Mouse (Mus musculus) CH12.LX (cell line): ENCODE results near the gene Wdr61. TPM values are rescaled to one million over a fixed set of nuclear protein-coding genes. Genes with fewer than 3 reads are reported as not detected.

ENCODE experiments used
- DNase-seq: peaks from one replicate; pipeline ENCODE4 v3.0.0-alpha.2; 2013; ENCODE audit errors: extremely low read depth
- H3K27ac ChIP-seq: 2 replicates; pipeline ENCODE4 v1.5.1; 2012; ENCODE audit warnings: low read depth, mild to moderate bottlenecking, control low read depth, moderate library complexity; ENCODE audit not compliant: insufficient read depth
- H3K27me3 ChIP-seq: replicated peaks from 2 replicates; pipeline ENCODE3; 2012; ENCODE audit warnings: inconsistent platforms
- H3K36me3 ChIP-seq, 2 experiments: replicated peaks in 1 of 2; 2 replicates each; pipeline versions ENCODE3 to v1.6.1; 2012; ENCODE audit warnings: inconsistent platforms in 1 of 2, low read length in 1 of 2, mild to moderate bottlenecking in 1 of 2, mixed read lengths in 1 of 2, moderate library complexity in 1 of 2; ENCODE audit not compliant: control insufficient read depth in 1 of 2, insufficient read depth in 1 of 2
- H3K4me1 ChIP-seq, 2 experiments: 2 replicates each; pipeline ENCODE4 v1.6.1; 2012; ENCODE audit warnings: inconsistent platforms in 1 of 2, moderate library complexity in 1 of 2; ENCODE audit not compliant: insufficient read depth in 2 of 2, control insufficient read depth in 1 of 2
- H3K4me2 ChIP-seq: 2 replicates; pipeline ENCODE4 v1.6.1; 2012; ENCODE audit warnings: low read depth, mild to moderate bottlenecking, control low read depth; ENCODE audit not compliant: poor library complexity, insufficient read depth, severe bottlenecking
- H3K4me3 ChIP-seq, 3 experiments: fragments of 150-350 bp in 1 of 3; sonication (generic) in 1 of 3; replicated peaks in 1 of 3; 2 replicates each; pipeline versions ENCODE3 to v1.5.1; 2011 to 2012; ENCODE audit warnings: low read depth in 2 of 3, low read length in 2 of 3, mild to moderate bottlenecking in 2 of 3, moderate library complexity in 2 of 3, control low read depth in 1 of 3, improper control_type of control experiment in 1 of 3, inconsistent platforms in 1 of 3, mixed read lengths in 1 of 3; ENCODE audit not compliant: poor library complexity in 1 of 3
- H3K79me2 ChIP-seq: replicated peaks from 2 replicates; pipeline ENCODE4 v1.6.1; 2012; ENCODE audit warnings: mild to moderate bottlenecking, moderate library complexity; ENCODE audit not compliant: control insufficient read depth, poor library complexity, insufficient read depth, severe bottlenecking; ENCODE audit errors: extremely low read depth
- H3K9ac ChIP-seq: 2 replicates; pipeline ENCODE4 v1.6.1; 2012; ENCODE audit warnings: low read depth, mild to moderate bottlenecking, control low read depth, moderate library complexity; ENCODE audit not compliant: insufficient read depth
- H3K9me3 ChIP-seq: replicated peaks from 2 replicates; pipeline ENCODE3; 2012; ENCODE audit warnings: low read length, inconsistent platforms, mixed read lengths
- BHLHE40 ChIP-seq: IDR thresholded peaks from 2 replicates; pipeline ENCODE4 v1.6.1; 2011; ENCODE audit warnings: mild to moderate bottlenecking, low read depth, low read length, improper control_type of control experiment
- CHD2 ChIP-seq: IDR thresholded peaks from 2 replicates; pipeline ENCODE4 v1.6.1; 2011; ENCODE audit warnings: low read length, improper control_type of control experiment
- E2F4 ChIP-seq: IDR thresholded peaks from 2 replicates; pipeline ENCODE4 v1.6.1; 2011; ENCODE audit warnings: low read depth, low read length, improper control_type of control experiment; ENCODE audit not compliant: insufficient replicate concordance
- ETS1 ChIP-seq: conservative IDR thresholded peaks from 2 replicates; pipeline ENCODE4 v1.6.1; 2012; ENCODE audit warnings: low read depth, mild to moderate bottlenecking, inconsistent platforms, low read length, improper control_type of control experiment, moderate library complexity
- JUN ChIP-seq: IDR thresholded peaks from 2 replicates; pipeline ENCODE4 v1.6.1; 2011; ENCODE audit warnings: low read depth, mild to moderate bottlenecking, low read length, improper control_type of control experiment, moderate library complexity; ENCODE audit not compliant: insufficient read depth
- KAT2A ChIP-seq: IDR thresholded peaks from 2 replicates; pipeline ENCODE4 v1.6.1; 2012; ENCODE audit warnings: low read length, improper control_type of control experiment, inconsistent platforms; ENCODE audit not compliant: insufficient replicate concordance
- MAFK ChIP-seq: IDR thresholded peaks from 2 replicates; pipeline ENCODE4 v1.6.1; 2011; ENCODE audit warnings: low read length, improper control_type of control experiment; ENCODE audit not compliant: insufficient replicate concordance
- MEF2A ChIP-seq: IDR thresholded peaks from 2 replicates; pipeline ENCODE4 v1.6.1; 2014; ENCODE audit warnings: low read depth, mild to moderate bottlenecking, inconsistent platforms, low read length, improper control_type of control experiment, borderline replicate concordance
- MXI1 ChIP-seq: IDR thresholded peaks from 2 replicates; pipeline ENCODE4 v1.6.1; 2011; ENCODE audit warnings: mild to moderate bottlenecking, low read depth, low read length, improper control_type of control experiment
- TBP ChIP-seq: conservative IDR thresholded peaks from 2 replicates; pipeline ENCODE4 v1.6.1; 2011; ENCODE audit warnings: low read depth, low read length, improper control_type of control experiment
- TCF12 ChIP-seq: IDR thresholded peaks from 2 replicates; pipeline ENCODE4 v1.6.1; 2014; ENCODE audit warnings: low read depth, mild to moderate bottlenecking, inconsistent platforms, low read length, improper control_type of control experiment
- USF1 ChIP-seq: IDR thresholded peaks from 2 replicates; pipeline ENCODE4 v1.6.1; 2014; ENCODE audit warnings: low read depth, mild to moderate bottlenecking, inconsistent platforms, low read length, improper control_type of control experiment
- ZKSCAN1 ChIP-seq: IDR thresholded peaks from 2 replicates; pipeline ENCODE4 v1.6.1; 2012; ENCODE audit warnings: low read depth, inconsistent platforms, low read length, improper control_type of control experiment, borderline replicate concordance
- ZMIZ1 ChIP-seq: IDR thresholded peaks from 2 replicates; pipeline ENCODE4 v1.6.1; 2012; ENCODE audit warnings: low read depth, mild to moderate bottlenecking, inconsistent platforms, low read length, improper control_type of control experiment
- dilution Hi-C: fragments of 300-500 bp; cut with MboI; formaldehyde crosslinking; loops from 2 replicates; pipeline ENCODE4 v1.14.3; 2020; ENCODE audit warnings: low sequenced_read_pairs; ENCODE audit not compliant: extremely low pct_unique_long_range_greater_than_20kb, extremely low pct_ligation_motif_present
- in situ Hi-C: fragments of 300-500 bp; cut with MboI; formaldehyde crosslinking; loops from 3 replicates; pipeline ENCODE4 v1.14.3; 2019; ENCODE audit warnings: low sequenced_read_pairs, low pct_ligation_motif_present, low pct_unique_long_range_greater_than_20kb, mixed read lengths
- polyA plus RNA-seq: library from polyadenylated mRNA; unstranded; fragments of >175 nt; gene quantifications from 2 replicates; pipeline ENCODE4 v1.2.1, GENCODE M21; 2012; ENCODE audit warnings: low read depth; ENCODE audit not compliant: insufficient read length
- total RNA-seq, 2 experiments: library from RNA; depleted of rRNA; stranded (reverse); fragments of 300-350 nt in 1 of 2; fragments of >200 nt in 1 of 2; gene quantifications; 2 replicates each; pipeline ENCODE4 v1.2.3; 2012 to 2014

Wdr61 gene
- total and polyA plus RNA-seq, 3 experiments = 118 to 245 (median 157) TPM

- Histone ChIP-seq H3K36me3 (no peaks in the 10 kb centered on the region), H3K79me2 (no peaks in the 10 kb centered on the region), H3K27ac (no peak overlapping the region), H3K4me3 (no peak overlapping the region), H3K4me2 (no peak overlapping the region), H3K9me3 (no peaks in the 10 kb centered on the region), H3K4me1 (no peaks in the 10 kb centered on the region), H3K27me3 (peaks cover 79% of the 10 kb centered on the region), H3K9ac (no peak overlapping the region)
- TF ChIP-seq MAFK (no peak), TBP (no peak), ETS1 (no peak), USF1 (no peak), JUN (no peak), BHLHE40 (no peak), MEF2A (no peak), CHD2 (no peak), ZKSCAN1 (no peak), ZMIZ1 (no peak), TCF12 (no peak)
- in situ Hi-C loops (no loop called here), dilution Hi-C loops (no loop called here)
- no peak for DNase-seq
Measured at GRCm38 (mm10) chr9:54765336-54766085, 31.2 kb upstream of the Wdr61 start.

GRCm38 (mm10) chr9:54764561-54765217 lies 30.4 kb upstream of the Wdr61 start, which contains the start of gene Crabp1:
Gene Crabp1, plus strand, starts transcription at chr9:54764748.
- Histone ChIP-seq H3K9ac (no peak within 1 kb of the TSS), H3K9me3 (no peaks in the 10 kb centered on the region), H3K27me3 (peaks cover 77% of the 10 kb centered on the region), H3K79me2 (no peaks in the 10 kb centered on the region), H3K4me3 (no peak within 1 kb of the TSS), H3K27ac (no peak within 1 kb of the TSS), H3K4me1 (no peaks in the 10 kb centered on the region), H3K36me3 (no peaks in the 10 kb centered on the region), H3K4me2 (no peak within 1 kb of the TSS)
- no peak for DNase-seq
- in situ Hi-C loops (no loop called here), dilution Hi-C loops (no loop called here)
- TF ChIP-seq KAT2A = no peak
- no peak for TF ChIP-seq USF1
- no peak for TF ChIP-seq MXI1
- no peak for TF ChIP-seq JUN
- no peak for TF ChIP-seq E2F4
